Mouse (Mus musculus) monocyte, adult 5-6 weeks (primary cell): ENCODE measurements around the gene P2rx3. TPM values are rescaled to one million over a fixed set of nuclear protein-coding genes. Genes with fewer than 3 reads are reported as not detected.
A peak's percentile ranks its signal among the peaks of the same experiment; 100 is the strongest.

Source experiments
- ATAC-seq: fragments of 153-309, 156-312 bp; replicated peaks from 2 replicates; pipeline ENCODE4 v1.8.0; 2017; ENCODE audit warnings: mild to moderate bottlenecking; ENCODE audit not compliant: low TSS enrichment, insufficient number of reproducible peaks, severe bottlenecking, poor library complexity, low FRiP score
- total RNA-seq: library from RNA; stranded (forward); fragments of 200-1000, 200-491, 200-594 nt; gene quantifications from 3 replicates; pipeline ENCODE4 v1.2.3, GENCODE M21; 2017

P2rx3 gene
- total RNA-seq, 1 experiment from 2014 or later = not detected

- ATAC-seq = peak; percentile 87
Observed at GRCm38 (mm10) chr2:85047596-85048167, 10.4 kb upstream of the P2rx3 start, which contains the start of gene Tnks1bp1. TSS of gene Tnks1bp1 (plus strand) at chr2:85048022.

- ATAC-seq = no peak
Observed at GRCm38 (mm10) chr2:85047081-85047480, 9.8 kb upstream of the P2rx3 start.

DNA sequence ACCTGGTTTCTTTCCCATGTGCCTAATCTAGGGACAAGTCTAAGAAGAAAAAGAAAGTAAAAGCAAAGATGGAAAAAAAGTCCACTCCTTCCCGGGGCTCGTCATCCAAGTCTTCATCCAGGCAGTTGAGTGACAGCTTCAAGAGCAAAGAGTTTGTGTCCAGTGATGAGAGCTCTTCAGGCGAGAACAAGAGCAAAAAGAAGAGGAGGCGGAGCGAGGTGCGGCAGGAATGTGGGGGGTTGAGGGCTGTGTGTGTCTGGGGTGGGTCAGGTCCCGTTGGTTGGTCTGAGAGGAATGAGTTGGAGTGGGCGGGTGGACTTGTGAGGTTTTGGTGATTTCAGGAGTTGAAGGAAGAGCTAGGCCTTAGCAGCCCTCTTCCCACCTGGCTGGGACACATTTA lies 9.0 kb upstream of the P2rx3 start:
- ATAC-seq = no peak

GRCm38 (mm10) chr2:85043623-85044022 lies 6.4 kb upstream of the P2rx3 start:
- no peak for ATAC-seq

DNA sequence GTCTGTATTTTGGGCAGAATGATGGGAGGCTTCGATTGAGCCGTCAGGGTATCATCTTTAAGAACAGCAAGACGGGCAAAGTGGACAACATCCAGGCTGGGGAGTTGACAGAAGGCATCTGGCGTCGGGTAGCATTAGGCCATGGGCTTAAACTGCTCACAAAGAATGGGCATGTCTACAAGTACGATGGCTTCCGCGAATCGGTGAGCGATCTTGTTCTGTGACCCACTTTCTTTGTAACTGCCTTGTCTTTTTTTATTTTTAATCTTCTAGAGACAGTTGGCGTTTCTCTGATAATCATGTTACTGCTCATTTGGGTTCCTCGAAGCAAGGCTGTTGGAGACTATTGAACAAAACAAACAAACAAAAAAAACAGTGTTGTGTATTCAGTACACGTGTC lies 1.1 kb upstream of the P2rx3 start:
- ATAC-seq = no peak

- no peak for ATAC-seq
Observed at GRCm38 (mm10) chr2:85036507-85037046, 685 bp downstream of the P2rx3 start.

DNA sequence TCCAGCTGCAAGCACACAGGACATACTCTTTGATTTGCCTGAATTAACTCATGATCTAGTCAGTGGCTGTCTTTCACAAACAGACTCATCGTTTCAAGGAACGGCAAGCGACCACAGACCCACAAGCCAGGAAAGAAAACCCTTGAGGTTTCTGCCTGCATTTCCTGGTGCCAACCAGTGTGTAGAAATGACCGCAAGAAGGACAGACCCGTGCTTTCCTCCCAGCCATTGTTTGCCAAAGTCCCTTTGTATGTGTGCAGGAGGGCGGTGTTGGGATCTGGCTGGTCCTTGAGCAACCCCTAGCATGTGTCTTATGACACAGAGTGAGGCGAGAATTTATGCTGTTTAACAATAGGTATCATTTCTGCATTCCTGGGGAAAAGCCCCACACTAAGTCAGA lies 3.1 kb downstream of the P2rx3 start:
- no peak for ATAC-seq

DNA sequence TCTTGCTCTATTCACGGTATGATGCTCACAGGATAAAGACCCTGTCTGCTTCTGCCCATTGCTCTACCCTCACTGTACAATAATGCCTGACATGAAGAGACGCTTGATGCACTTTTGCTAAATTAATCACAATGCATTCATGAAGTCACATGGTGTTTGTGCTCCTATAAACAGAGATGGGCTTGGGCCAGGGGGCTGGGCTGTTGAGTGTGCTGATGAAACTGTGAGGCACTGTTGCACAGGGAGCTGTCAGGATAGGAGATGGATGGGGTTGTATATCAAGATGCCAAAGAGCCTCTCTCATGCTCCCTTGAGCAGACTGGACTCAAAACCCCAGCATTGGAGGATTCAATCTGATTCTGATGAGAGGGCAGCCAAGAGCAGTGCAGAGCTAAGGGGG lies 4.1 kb downstream of the P2rx3 start:
- no peak for ATAC-seq

DNA sequence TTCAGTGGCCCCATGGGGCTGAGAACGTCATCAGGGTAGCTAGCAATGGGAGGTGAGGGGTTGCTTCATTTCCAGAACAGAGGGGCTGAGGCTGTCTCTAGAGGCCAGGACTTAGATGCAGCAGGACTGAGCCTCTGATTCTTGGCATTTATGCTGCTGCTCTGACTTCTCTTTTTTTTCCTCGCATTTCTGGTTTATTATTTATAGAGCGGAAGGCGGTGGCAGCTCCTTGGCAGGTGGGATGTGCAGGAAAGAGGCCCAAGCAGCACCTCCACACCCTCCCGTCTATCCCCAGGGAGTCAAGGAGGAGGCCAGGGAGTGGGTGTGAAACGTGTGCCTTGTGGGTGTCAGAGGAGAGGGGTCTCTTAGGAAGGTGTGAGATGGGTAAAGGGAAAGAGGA lies 6.3 kb downstream of the P2rx3 start:
- no peak for ATAC-seq

- ATAC-seq = no peak
Observed at GRCm38 (mm10) chr2:85029897-85030296, 7.4 kb downstream of the P2rx3 start.

DNA sequence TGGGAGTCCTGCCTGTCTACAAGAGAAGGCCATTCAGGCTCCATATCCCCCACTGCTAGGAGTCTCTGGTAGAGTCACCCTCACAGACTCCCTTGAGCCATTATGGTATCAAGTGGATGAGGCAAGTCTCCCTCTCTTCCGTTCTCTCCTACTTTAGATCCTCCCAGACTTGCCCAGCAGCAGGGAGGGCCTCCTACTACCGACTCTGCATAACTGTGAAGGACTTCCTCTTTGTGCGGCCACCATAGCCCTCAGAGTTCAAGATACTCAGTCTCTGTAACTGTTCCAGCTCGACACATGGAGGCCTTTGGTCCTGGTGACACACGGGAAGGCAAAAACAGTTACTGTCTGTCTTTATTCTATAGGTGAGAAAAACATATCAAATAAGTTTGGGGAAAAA lies 10.0 kb downstream of the P2rx3 start:
- ATAC-seq = peak; percentile 45; the same call in 1 of the 2 replicates

GRCm38 (mm10) chr2:85026178-85026577 lies 11.1 kb downstream of the P2rx3 start:
- ATAC-seq = no peak

DNA sequence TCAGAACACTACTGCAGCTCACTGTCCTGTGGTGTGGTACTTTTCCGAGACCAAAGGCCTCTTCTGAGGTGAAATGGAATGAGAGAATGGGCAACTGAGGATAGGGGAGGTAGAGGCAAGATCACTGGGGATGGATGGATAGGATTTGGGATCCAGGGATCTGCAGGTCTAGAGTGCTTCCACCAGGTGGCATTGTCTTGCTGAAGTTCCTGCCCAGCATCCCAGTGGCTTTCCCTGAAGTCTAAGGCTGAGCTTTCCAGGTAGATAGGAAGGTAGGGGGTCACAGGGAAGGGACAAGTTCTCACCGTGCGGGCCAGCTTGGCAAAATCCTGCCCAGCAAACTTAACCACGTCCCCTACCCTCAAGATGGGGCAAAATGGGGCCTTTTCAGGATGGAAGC lies 15.2 kb downstream of the P2rx3 start:
- ATAC-seq = no peak

DNA sequence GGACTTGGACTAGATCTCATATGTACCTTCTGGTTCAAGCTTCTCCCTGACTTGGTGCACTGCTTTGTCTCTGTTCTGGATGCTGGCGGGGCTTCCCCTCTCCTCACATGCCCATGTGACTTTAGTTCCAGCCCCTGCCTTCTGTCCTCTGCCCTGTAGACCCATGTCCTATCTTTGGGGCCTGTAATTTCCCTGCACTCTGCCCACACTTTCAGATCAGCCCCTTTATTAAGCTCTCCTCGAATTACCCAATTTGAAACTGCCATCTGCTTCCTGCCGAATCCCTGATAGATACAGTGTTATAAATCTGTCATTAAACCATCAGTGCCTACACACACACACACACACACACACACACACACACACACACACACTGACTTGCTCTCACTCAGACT lies 22.7 kb downstream of the P2rx3 start:
- ATAC-seq = no peak

DNA sequence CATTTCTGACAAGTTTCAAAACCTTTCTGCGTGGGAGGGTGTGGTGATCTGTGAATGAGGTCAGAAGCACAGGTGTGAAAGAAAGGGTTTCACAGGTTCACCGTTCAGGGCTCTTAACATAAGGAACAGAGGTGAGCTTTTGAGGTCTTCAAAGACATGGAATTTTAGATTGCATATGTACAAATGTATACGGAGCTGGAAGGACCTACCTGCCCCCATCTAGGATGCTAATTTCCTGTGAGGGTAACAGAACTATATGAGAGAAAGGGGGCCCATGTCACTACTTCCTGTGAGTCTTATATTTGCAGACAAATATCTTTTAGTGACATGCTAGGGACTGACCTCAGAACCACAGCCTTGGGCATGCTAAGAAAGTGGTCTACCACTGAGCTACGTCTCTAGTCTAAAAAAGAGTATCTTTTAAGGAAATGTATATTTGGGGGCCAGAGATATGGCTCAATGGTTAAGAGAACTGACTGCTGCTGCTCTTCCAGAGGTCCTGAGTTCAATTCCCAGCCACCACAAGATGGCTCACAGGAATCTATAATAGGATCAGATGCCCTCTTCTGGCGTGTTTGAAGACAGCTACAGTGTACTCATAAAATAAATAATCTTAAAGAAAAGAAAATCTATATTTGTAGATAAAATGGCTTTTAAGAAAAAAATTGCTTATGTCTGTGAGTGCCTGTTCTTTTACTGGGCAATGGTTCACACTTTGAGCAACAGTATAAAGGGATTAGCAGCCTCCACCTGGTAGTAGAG lies 23.3 kb downstream of the P2rx3 start:
- peak; percentile 30 for ATAC-seq

DNA sequence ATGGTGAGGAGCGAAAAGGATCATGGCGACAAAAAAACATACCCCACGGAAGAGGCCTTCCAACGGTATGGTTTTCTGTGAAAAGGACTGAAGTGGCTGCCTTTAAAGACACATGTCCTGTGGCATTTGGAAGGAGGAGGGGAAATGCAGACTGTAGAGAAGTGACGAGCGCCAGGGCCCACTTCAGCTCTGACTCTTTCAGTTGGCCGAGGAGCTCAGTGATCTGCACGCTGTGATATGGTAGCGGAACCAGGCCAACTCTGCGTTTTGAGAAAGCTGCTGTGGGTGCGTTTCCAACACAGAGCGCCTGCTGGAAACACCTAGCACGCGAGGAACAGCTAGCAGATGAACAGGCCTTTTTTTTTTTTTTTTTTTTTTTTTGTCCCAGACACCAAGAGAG lies 24.6 kb downstream of the P2rx3 start:
- no peak for ATAC-seq

DNA sequence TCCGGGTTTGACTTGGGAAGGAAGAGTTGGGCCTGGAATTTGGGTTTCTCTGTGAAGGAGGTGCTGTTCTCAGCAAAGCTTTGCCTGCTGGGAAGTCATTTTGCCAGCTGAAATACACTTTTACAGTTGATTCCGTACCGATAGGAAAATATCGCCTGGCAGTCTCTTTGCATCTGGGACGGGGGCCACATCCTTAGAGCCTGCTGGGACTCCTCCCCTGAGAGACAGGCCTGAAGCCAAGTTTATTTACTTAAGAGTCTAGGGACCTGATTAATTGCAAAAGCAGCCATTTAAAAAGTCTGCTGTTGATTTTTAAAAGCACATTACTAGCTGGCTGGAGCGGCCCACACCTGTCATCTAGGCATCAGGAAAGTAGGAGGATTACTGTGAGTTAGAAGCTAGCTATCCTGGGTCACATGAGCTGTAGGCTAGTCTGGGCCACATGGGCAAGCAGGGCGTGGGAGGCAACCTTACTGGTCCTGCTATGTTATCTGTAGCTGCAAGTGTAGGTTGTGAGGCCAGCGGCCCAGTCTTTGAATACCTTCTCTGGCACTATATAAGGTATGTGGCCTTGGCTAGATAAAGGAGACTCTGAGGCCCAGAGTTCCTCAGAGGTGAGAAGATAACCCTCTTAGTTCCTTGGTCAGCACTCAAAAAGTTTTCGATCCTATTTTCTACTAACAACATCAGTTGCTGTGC lies 25.2 kb downstream of the P2rx3 start:
- ATAC-seq = no peak

GRCm38 (mm10) chr2:85009212-85009611 lies 28.1 kb downstream of the P2rx3 start:
- no peak for ATAC-seq

GRCm38 (mm10) chr2:85007729-85008128 lies 29.5 kb downstream of the P2rx3 start:
- ATAC-seq = 0 out of 2 replicates have a peak, but pooled peaks have one; percentile 59

DNA sequence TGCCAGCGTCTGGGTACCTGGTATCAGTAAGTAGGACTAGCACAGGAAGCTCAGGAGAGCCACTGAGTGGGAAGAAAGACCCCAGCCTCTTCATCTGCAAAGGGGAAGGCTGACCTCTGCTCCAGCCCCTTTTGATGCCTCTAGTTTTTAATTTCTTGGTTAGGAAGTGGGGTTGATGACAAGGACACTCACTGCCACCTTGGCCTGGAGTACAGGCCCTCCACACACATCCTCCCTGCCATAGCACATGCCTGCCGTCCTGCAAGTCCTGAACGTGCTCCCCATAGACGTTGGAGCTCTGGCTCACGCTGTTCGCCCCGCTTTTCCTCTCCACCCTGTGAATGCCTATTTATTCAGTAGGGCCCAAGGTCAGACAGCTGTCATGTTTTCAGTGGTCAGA lies 30.7 kb downstream of the P2rx3 start:
- no peak for ATAC-seq
